Mouse (Mus musculus): ENCODE measurements around the gene Asb12.
"Not testable (repeated sequence)": the region's sequence is repeated elsewhere in the genome, so short reads cannot be mapped to it uniquely, and the experiment has no call there.

Gene Asb12

DNA sequence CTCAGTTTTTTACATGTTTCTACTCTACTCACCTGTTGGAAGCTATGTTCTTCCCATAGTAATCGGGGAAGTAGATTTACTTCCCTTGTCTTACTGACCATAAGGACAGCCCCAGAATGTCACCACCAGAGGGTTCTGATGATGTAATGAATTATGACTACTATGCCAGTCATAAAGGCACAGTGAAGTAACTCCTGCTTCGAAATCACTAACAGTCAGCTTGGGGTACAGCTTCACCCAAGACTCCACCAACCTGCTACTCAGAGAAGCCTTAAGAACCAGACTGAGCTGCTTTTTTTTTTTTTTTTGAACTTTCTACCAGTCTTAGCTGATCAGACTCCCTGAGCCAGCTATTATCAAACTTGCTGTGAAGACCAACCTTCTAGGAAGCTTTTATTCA, at the start of gene Asb12, which contains the start of gene Pfn5:
Gene Asb12, minus strand, starts transcription at position 101 of the 400 bp plus-strand sequence.
Gene Pfn5, plus strand, starts transcription at position 218 of the 400 bp plus-strand sequence.
- no peak for DNase-seq (ENCODE audit: low spot score)

DNA sequence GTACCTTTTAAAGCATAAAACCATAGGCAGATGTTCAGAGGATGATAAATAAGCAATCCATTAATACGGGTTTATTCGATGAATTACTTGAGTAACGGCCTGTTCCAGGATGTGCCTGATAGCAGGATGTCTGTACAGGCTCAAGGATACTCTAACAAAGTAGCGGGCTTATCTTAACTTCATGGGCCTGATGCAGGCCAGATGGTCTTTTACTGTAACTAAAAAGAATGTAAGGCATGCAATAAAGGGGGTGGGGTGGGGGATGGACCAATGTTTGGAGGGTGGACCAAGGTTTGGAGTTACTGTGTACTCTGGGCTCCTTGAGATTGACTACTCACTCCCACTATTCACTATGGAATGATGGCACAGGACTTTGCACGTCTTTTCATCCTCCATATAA, 42.8 kb upstream of the Asb12 start:
- DNase-seq (ENCODE audit: low spot score), result peak; percentile 11

DNA sequence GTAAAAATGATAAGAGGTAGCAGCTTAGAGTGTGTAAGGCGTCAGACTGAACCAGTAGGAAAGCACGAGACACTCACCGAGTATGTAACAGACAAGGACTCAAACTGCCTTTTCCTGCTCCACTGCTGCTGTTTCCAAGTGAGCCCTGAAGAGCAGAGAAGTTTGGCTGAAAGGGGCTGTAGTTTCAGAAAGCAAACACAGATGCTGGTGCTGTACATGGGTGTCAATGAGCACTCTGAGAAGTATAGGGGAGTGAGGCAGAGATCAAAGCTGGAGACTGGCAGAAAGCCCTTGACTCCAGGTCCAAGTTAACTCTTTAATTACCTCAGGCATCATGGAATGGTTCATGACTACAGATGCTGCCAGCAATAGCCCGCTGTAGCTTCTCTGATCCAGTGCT, 3.5 kb downstream of the Asb12 start:
- no peak for DNase-seq (ENCODE audit: low spot score)

DNA sequence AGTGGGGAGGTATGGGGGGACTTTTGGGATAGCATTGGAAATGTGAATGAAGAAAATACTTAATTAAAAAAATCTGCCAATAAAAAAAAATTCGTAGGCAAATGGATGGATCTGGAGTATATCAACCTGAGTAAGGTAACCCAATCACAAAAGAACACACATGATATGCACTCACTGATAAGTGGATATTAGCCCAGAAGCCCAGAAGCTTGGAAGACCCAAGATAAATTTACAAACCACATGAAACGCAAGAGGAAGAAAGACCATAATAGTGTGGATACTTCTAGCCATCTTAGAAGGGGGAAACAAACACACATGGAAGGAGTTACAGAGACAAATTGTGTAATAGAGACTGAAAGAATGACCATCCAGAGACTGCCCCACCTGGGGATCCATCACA, 22.3 kb downstream of the Asb12 start:
- not testable (repeated sequence) for DNase-seq (ENCODE audit: low spot score)

DNA sequence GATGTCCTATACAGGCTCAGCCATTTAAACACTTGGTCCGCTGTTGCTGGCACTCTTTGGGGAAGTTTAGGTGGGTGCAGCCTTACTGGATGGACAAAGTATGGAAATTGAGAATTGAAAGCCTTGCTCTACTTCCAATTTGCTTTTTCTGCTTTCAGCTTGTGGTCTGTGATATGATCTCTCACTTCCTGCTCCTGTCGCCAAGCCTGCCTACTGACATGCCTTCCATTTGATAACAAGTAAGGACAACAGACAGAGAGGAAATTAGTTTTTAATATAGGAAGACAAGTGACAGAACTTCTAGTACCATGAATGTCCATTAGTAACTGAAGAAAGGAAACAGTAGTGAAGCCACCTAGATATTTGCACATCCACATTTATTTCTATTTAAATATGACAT, 32.6 kb downstream of the Asb12 start:
- no peak for DNase-seq (ENCODE audit: low spot score)

DNA sequence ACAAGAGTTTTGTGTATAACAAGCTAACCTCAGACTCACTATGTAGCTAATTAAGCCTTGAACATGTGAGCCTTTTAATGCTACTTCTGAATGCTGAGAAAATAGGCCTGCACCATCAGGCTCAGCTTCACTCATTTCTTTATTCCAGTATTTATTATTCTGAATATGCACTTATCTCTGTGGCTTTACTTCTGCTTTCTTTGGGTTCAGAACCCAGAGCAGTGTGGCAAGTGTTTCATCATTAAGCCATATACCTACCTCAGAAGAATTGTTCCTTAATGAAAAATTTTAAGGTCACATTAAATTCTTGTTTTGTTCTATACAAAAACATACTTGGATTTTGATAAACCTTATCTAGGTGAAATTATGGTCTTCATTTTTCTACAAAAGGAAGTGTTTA, 33.9 kb downstream of the Asb12 start:
- no peak for DNase-seq (ENCODE audit: low spot score)

DNA sequence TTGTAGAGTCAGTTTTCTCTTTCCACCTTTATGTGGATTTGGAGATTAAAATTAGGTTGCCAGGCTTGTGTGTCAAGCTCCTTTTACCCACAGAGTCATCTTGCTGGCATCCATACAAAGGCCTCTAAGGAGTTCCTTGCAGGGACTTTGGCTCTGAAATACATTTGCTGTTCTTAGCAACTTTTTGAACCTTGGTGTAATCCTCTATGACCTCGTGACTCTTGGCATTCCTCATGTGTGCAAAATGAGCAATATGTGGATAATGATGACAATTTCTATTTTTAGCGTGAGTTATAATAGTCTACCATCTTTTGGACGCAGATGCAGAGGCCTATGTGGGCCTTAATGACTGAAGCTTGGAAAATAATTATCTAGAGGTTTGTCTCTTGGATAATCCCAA, 100.6 kb downstream of the Asb12 start:
- DNase-seq (ENCODE audit: low spot score), result no peak

DNA sequence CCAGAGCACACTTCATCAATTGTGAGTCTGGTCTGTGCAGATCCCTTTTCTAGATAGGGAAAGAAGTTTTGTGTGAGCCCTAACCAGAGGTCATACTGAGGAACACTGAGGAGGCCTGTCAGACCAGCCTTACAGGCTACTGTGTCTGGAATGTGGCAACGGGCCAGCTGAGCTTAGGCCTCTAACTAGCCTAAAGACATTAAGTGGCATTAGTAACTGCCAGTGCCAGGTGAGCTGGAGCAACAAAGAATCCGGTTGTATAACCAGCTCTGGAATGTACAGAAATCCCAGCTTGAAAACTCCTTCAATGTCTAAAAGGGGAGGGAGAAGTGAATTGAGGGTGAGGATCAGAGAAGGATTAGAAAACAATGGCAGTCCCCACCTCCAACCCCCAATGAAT, 111.9 kb downstream of the Asb12 start:
- no peak for DNase-seq (ENCODE audit: low spot score)

DNA sequence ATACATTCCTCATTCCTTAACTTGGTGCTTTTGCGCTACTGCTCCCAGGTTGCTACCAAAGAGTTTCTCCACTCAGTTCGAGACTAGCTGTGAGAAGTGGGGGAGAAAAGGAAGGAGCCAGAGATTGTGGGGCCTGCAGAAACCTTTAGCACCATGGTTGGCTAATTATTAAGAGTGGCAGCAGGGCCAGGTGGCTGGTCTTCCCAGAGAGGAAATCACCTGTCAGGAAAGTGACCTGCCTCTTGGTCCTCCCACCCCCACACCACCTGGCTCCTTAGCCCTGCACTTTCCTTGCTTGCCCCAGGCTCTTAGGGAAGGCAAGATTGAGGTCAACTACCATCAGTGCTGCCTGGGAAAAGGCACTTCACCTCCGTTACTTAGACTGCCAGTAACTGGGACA, 112.6 kb downstream of the Asb12 start:
- no peak for DNase-seq (ENCODE audit: low spot score)

DNA sequence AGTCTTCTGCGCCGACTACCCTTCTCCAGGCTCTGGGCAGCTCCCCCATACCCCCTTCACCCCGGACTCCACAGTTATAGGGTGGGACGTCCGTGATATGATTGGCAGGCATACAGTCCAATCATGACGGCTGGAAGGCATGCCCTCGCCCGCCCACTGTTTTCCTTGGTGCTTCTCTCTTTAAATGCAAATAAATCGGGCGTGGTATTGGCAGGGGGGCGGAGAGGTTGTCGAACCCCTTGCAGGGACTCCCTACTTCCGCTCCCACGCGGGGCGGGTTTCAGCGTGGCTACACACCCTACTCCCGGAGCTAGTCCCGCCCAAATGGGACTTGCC, 113.0 kb downstream of the Asb12 start, which contains the start of gene Amer1:
Gene Amer1, minus strand, starts transcription at position 97 of the 336 bp plus-strand sequence.
- DNase-seq (ENCODE audit: low spot score), result peak; percentile 90

DNA sequence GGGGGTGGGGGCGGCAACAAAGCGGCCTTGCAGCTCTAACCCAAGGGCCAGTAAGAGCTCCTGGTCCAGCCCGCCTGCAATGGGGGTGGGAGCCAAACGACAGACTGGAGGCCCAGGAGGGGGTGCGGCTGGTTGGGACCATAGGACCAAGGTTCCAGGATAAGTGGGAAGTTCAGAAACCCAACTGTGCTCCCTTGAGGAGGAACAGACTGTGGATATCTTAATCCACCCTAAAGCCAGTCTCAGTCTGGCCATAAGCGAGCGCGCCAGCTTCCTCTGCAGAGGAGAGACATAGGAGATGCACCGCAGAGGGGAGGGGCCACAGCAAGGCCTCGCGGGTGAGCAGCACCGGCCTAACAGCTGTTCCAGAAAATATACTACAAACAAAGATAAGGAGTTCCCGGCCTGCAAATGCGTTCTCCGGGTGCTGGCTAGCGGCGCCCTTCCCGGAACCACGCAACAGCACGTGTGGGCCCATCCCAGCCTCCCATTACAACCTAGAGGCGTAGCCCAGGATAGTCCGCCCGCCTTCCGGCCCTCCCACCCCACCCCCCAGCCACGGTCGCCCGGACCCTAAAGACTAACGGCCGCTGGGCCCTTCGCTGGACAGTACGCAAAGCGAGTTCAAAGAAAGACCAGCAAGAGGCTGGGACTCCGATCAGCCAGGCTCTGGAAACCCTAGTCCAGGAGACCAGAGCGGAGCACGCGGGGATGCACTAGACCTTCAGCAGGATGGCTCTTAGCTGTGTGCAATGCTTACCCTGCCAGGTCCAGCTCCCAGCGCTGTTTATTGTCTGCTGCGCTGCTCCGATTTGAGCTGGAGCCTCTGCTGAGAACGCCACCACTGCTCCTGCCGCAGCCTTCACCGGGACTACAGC, 113.7 kb downstream of the Asb12 start:
- peak; percentile 56 for DNase-seq (ENCODE audit: low spot score)

DNA sequence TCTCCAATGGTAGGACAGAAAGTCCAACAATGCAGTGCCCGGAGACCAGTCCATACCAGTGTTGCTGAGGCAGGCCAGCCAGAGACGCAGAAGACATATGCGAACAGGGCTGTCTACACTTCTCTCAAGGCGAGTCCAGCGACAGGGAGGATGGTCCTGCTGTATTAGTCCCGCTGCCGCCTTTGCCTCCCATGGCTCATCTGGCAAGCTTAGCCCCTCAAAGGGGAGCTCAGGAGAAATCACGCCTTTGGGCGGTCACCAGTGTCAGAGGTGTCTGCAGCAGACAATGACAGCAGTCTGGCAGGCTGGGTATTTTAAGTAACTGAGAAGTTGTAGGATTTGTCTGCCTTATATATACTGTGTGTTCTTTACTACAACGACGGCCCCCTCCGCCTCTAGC, 114.4 kb downstream of the Asb12 start:
- peak; percentile 35 for DNase-seq (ENCODE audit: low spot score)

DNA sequence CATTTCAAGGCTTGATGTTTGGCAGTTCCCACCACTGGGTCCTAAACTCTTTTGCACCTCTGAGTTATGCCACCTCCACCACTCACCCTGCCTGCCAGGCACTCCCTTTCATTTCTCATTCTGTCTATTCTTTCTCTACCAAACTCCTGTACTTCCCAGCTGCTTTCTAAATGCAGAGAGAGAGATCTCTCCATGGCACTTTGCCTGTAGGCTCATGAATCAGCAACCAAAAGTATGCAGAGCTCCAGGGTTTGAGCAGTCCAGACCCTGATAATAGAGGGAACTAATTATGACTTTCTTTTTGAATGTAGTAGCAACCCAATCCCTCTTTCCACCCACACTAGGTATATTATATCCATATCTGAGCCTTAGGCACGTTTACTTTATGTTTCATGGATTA, 115.5 kb downstream of the Asb12 start:
- DNase-seq (ENCODE audit: low spot score), result no peak

DNA sequence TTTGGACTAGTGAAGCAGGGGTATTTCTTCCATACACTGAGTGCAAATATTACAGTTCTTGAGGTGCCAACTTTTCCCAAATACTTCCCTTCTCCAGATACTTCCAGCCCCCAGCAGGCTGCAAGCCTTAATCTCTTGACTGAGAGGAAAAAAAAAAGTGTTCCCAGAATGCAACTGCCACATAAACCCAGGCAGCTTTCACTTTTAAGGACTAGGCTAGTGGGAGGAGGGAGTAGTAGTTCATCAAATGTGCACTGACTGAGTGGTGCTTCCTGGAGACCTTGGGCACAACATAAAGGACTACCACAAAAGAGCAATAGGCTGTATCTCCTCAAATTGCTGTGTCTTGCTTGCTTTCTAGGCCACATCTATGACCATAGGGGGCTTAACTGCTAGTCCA, 116.5 kb downstream of the Asb12 start:
- DNase-seq (ENCODE audit: low spot score), result no peak

DNA sequence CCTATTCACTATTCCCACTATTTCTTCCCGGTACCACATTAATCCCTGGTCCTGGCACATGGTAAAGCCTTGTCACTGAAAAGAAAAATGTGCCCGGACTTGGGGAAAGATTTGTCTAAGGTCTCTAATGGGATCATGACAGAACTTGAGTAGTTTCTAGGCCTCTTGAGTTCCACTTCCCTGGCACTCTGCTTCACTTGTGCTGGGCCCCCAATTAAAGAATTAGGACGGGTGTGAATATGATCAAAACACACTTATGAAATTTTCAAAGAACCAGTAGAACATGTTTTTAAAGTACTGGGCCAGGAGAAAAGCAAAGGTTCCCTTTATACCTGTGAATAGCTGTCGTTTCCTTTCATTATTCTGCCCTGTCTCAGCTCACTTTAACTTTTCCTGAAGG, 119.3 kb downstream of the Asb12 start:
- DNase-seq (ENCODE audit: low spot score), result no peak

DNA sequence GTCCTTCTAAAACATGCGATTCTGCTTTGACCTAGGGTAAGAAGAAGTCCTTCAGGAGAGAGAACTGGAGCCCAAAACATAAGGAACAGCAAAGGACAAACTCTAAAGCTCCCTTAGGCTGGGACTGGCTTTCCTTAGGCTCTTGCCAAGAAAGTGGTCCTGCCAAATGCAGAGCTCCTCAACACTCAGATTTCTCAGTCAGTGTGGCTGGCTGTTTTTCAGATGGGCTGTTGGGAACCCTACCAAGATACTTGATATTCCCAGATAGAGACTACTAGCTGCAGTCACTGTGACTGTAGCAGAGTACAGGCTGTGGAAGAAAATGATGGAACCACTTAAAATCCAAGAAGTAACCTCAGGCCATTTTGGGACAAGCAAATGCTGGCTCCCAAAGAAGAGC, 120.6 kb downstream of the Asb12 start:
- DNase-seq (ENCODE audit: low spot score), result no peak

Data from embryo, embryonic 10 days (tissue).